Comparison of ENCODE assay signal across 9 mouse cellular contexts in genomic region chr2:25500071-25500575, GRCm38 (mm10). TPM values are rescaled to one million over a fixed set of nuclear protein-coding genes. Genes with fewer than 3 reads are reported as not detected.
A peak's percentile ranks its signal among the peaks of the same experiment; 100 is the strongest.
DNase-seq lines count a peak whose midpoint lies in the region; ATAC-seq and TF ChIP-seq lines count a peak whose summit lies in the region.
"Had no signal": no experiment of that assay in that cellular context is flagged by ENCODE, and none has a peak within 500 bp of the region (broad histone marks: within the 10 kb centered on the region; RNA-seq: fewer than 3 reads in every experiment).

No protein-coding gene starts in this region.

- ATAC-seq in cerebellum, adult (ENCODE audit: insufficient number of reproducible peaks, low FRiP score, low TSS enrichment): no peak
- peak; percentile 43 for ATAC-seq in forebrain, embryonic 15.5 days (replicated peaks)
- ATAC-seq in limb, embryonic 14.5 days (ENCODE audit: low FRiP score, low read depth): peak; percentile 0; the same call in 1 of the 2 replicates
- 0 out of 2 replicates have a peak, but pooled peaks have one; percentile 16 for ATAC-seq in stomach, embryonic 15.5 days (ENCODE audit: insufficient read depth, low FRiP score, low read depth)

- peak overlapping the region in 2 of 3 experiments; percentile 57 to 70 for H3K4me3 ChIP-seq in CH12.LX (replicated peaks in 1 of 3; ENCODE audit: low read depth in 2 of 3, low read length in 2 of 3, poor library complexity in 1 of 3)
- peak overlapping the region; percentile 82 for H3K4me3 ChIP-seq in forebrain, embryonic 15.5 days
- H3K4me3 ChIP-seq in limb, embryonic 14.5 days (replicated peaks; ENCODE audit: low read length): peak overlapping the region; percentile 93
- peak overlapping the region; percentile 75 for H3K4me3 ChIP-seq in stomach, embryonic 15.5 days (replicated peaks)

- 70% methylated on average over 6 of the region's 6 CpGs for WGBS in forebrain, embryonic 15.5 days
- 66% methylated on average over 6 of the region's 6 CpGs for WGBS in limb, embryonic 14.5 days
- 65% methylated on average over 6 of the region's 6 CpGs for WGBS in stomach, embryonic 15.5 days

- 0 out of 2 replicates have a peak overlapping the region, but pooled peaks have one; percentile 25 for H3K9ac ChIP-seq in CH12.LX (ENCODE audit: insufficient read depth, low read depth)
- peak overlapping the region; percentile 37 for H3K9ac ChIP-seq in forebrain, embryonic 15.5 days (replicated peaks)
- peak overlapping the region; percentile 96 for H3K9ac ChIP-seq in limb, embryonic 14.5 days (ENCODE audit: low read depth, low read length, severe bottlenecking)
- peak overlapping the region; percentile 22; the same call in 1 of the 2 replicates for H3K9ac ChIP-seq in stomach, embryonic 15.5 days

- in situ Hi-C loops in CH12.LX (cut with MboI; ENCODE audit: low pct_ligation_motif_present, low pct_unique_long_range_greater_than_20kb, low sequenced_read_pairs): no loop called here

- no peak for TF ChIP-seq EP300 in CH12.LX (IDR thresholded peaks at IDR 0.05; ENCODE audit: low read length)

- peaks cover 8% of the 10 kb centered on the region; the same call in 1 of the 2 replicates for H3K79me2 ChIP-seq in CH12.LX (replicated peaks; ENCODE audit: control insufficient read depth, extremely low read depth, insufficient read depth, poor library complexity, severe bottlenecking)

- peak; percentile 29 to 38 for DNase-seq in cerebellum, postnatal 25 days
- DNase-seq in CH12.LX (ENCODE audit: extremely low read depth): no peak
- DNase-seq in limb, embryonic 14.5 days (ENCODE audit: low spot score): no peak
- DNase-seq in urinary bladder, adult 2 months (ENCODE audit: low spot score): no peak
- DNase-seq in frontal cortex, postnatal 25 days (ENCODE audit: low spot score in 2 of 2): no peak

- H3K36me3 ChIP-seq in CH12.LX (replicated peaks in 1 of 2; ENCODE audit: control insufficient read depth in 1 of 2, insufficient read depth in 1 of 2, low read length in 1 of 2): peaks cover 29 to 33% of the 10 kb centered on the region in 2 experiments
- H3K36me3 ChIP-seq in forebrain, embryonic 15.5 days: peaks cover 22% of the 10 kb centered on the region
- H3K36me3 ChIP-seq in limb, embryonic 14.5 days (ENCODE audit: control insufficient read depth, insufficient read depth, low read length): peaks cover 26% of the 10 kb centered on the region
- H3K36me3 ChIP-seq in stomach, embryonic 15.5 days: peaks cover 18% of the 10 kb centered on the region

- 0 out of 2 replicates have a peak overlapping the region, but pooled peaks have one; percentile 3 for H3K27ac ChIP-seq in CH12.LX (ENCODE audit: insufficient read depth, low read depth)
- H3K27ac ChIP-seq in forebrain, embryonic 15.5 days (replicated peaks): 0 out of 2 replicates have a peak overlapping the region, but pooled peaks have one; percentile 55
- 0 out of 2 replicates have a peak overlapping the region, but pooled peaks have one; percentile 38 for H3K27ac ChIP-seq in limb, embryonic 14.5 days (replicated peaks; ENCODE audit: low read depth, low read length)
- peak overlapping the region; percentile 64 for H3K27ac ChIP-seq in stomach, embryonic 15.5 days

- H3K27me3 ChIP-seq in CH12.LX (replicated peaks): no peaks in the 10 kb centered on the region
- H3K27me3 ChIP-seq in forebrain, embryonic 15.5 days: no peaks in the 10 kb centered on the region
- H3K27me3 ChIP-seq in limb, embryonic 14.5 days (ENCODE audit: control insufficient read depth, insufficient read depth, low read length): no peaks in the 10 kb centered on the region
- no peaks in the 10 kb centered on the region for H3K27me3 ChIP-seq in stomach, embryonic 15.5 days (replicated peaks)

- no peaks in the 10 kb centered on the region for H3K9me3 ChIP-seq in CH12.LX (replicated peaks; ENCODE audit: low read length)
- H3K9me3 ChIP-seq in forebrain, embryonic 15.5 days: no peaks in the 10 kb centered on the region
- H3K9me3 ChIP-seq in limb, embryonic 14.5 days (ENCODE audit: control insufficient read depth, low read length): no peaks in the 10 kb centered on the region
- no peaks in the 10 kb centered on the region for H3K9me3 ChIP-seq in stomach, embryonic 15.5 days

- no peak for TF ChIP-seq CTCF in CH12.LX (conservative IDR thresholded peaks at IDR 0.05 in 1 of 2, IDR thresholded peaks at IDR 0.05 in 1 of 2; ENCODE audit: low read depth in 2 of 2, low read length in 2 of 2)

- peak overlapping the region; percentile 40; the same call in 1 of the 2 replicates for H3K4me2 ChIP-seq in CH12.LX (ENCODE audit: insufficient read depth, low read depth, poor library complexity, severe bottlenecking)
- H3K4me2 ChIP-seq in forebrain, embryonic 15.5 days (replicated peaks): peak overlapping the region; percentile 49
- peak overlapping the region; percentile 61 for H3K4me2 ChIP-seq in limb, embryonic 14.5 days (replicated peaks; ENCODE audit: low read depth, low read length, severe bottlenecking)
- H3K4me2 ChIP-seq in stomach, embryonic 15.5 days: peak overlapping the region; percentile 58

- dilution Hi-C loops in CH12.LX (cut with MboI; ENCODE audit: extremely low pct_ligation_motif_present, extremely low pct_unique_long_range_greater_than_20kb, low sequenced_read_pairs): no loop called here

- no peak for TF ChIP-seq POLR2A in CH12.LX (IDR thresholded peaks at IDR 0.05; ENCODE audit: low read depth, low read length)
- TF ChIP-seq POLR2A in limb, embryonic 14.5 days (IDR thresholded peaks at IDR 0.05; ENCODE audit: borderline replicate concordance, extremely low read depth, insufficient read depth, insufficient read length): no peak

- H3K4me1 ChIP-seq in CH12.LX (ENCODE audit: control insufficient read depth in 1 of 2, insufficient read depth in 2 of 2): peaks cover 15 to 40% of the 10 kb centered on the region in 2 experiments
- peaks cover 19% of the 10 kb centered on the region for H3K4me1 ChIP-seq in forebrain, embryonic 15.5 days
- H3K4me1 ChIP-seq in limb, embryonic 14.5 days (ENCODE audit: control insufficient read depth, insufficient read depth, low read length): peaks cover 8% of the 10 kb centered on the region
- H3K4me1 ChIP-seq in stomach, embryonic 15.5 days: peaks cover 22% of the 10 kb centered on the region

- TF ChIP-seq RAD21 in CH12.LX (IDR thresholded peaks at IDR 0.05; ENCODE audit: low read depth, low read length): no peak

TF ChIP-seq in CH12.LX, 34 proteins besides CTCF, POLR2A, EP300 and RAD21:
- no peak for TF ChIP-seq ZNF384 (IDR thresholded peaks at IDR 0.05; ENCODE audit: low read depth, low read length)
- no peak for TF ChIP-seq ZKSCAN1 (IDR thresholded peaks at IDR 0.05; ENCODE audit: borderline replicate concordance, low read depth, low read length)

RNA-seq across cellular contexts. Expression of gene Fbxw5, which starts 0.4 kb away (rescaled TPM):
- total RNA-seq in CH12.LX (2012; rRNA removed): 36.8 and 37.4 TPM in 2 replicates
- 31.9 and 34.3 TPM in 2 replicates for total RNA-seq in CH12.LX (2014; rRNA removed)
- 37.0 and 40.4 TPM in 2 replicates for polyA plus RNA-seq in CH12.LX (2012; ENCODE audit: insufficient read length, low read depth)
- 128 and 130 TPM in 2 replicates for polyA plus RNA-seq in forebrain, embryonic 15.5 days (2015; fragmentation: Nextera tagmentation; extraction: Ambion mirVana)
- polyA plus RNA-seq in limb, embryonic 14.5 days (2012; rRNA removed): 46.2 and 49.2 TPM in 2 replicates
- polyA plus RNA-seq in limb, embryonic 14.5 days (2014; fragmentation: Nextera tagmentation; extraction: Ambion mirVana): 70.0 and 76.9 TPM in 2 replicates
- polyA plus RNA-seq in stomach, embryonic 15.5 days (2015; fragmentation: Nextera tagmentation; extraction: Ambion mirVana): 64.4 and 71.4 TPM in 2 replicates
- polyA plus RNA-seq in urinary bladder, adult 2 months (2012; rRNA removed): 15.1 and 36.1 TPM in 2 replicates

RNA-seq across cellular contexts. Expression of gene C8g, which starts 1.4 kb away (rescaled TPM):
- total RNA-seq in CH12.LX (2012; rRNA removed): 1.2 and 2.7 TPM in 2 replicates
- total RNA-seq in CH12.LX (2014; rRNA removed): 1.2 TPM in 2 replicates
- polyA plus RNA-seq in CH12.LX (2012; ENCODE audit: insufficient read length, low read depth): 1.7 and 2.0 TPM in 2 replicates
- 3.4 and 4.7 TPM in 2 replicates for polyA plus RNA-seq in forebrain, embryonic 15.5 days (2015; fragmentation: Nextera tagmentation; extraction: Ambion mirVana)
- polyA plus RNA-seq in limb, embryonic 14.5 days (2012; rRNA removed): 4.2 and 5.5 TPM in 2 replicates
- polyA plus RNA-seq in limb, embryonic 14.5 days (2014; fragmentation: Nextera tagmentation; extraction: Ambion mirVana): 4.4 and 4.6 TPM in 2 replicates
- polyA plus RNA-seq in stomach, embryonic 15.5 days (2015; fragmentation: Nextera tagmentation; extraction: Ambion mirVana): 8.3 and 8.6 TPM in 2 replicates
- 2.3 and 2.4 TPM in 2 replicates for polyA plus RNA-seq in urinary bladder, adult 2 months (2012; rRNA removed)

RNA-seq across cellular contexts. Expression of gene Lcn12, which starts 6.4 kb away (rescaled TPM):
- total RNA-seq in CH12.LX (2012; rRNA removed): not detected in 2 replicates
- total RNA-seq in CH12.LX (2014; rRNA removed): not detected in 2 replicates
- not detected in 2 replicates for polyA plus RNA-seq in CH12.LX (2012; ENCODE audit: insufficient read length, low read depth)
- polyA plus RNA-seq in forebrain, embryonic 15.5 days (2015; fragmentation: Nextera tagmentation; extraction: Ambion mirVana): not detected in 2 replicates
- not detected in 2 replicates for polyA plus RNA-seq in limb, embryonic 14.5 days (2012; rRNA removed)
- not detected in 2 replicates for polyA plus RNA-seq in limb, embryonic 14.5 days (2014; fragmentation: Nextera tagmentation; extraction: Ambion mirVana)
- polyA plus RNA-seq in stomach, embryonic 15.5 days (2015; fragmentation: Nextera tagmentation; extraction: Ambion mirVana): not detected in 2 replicates
- not detected in 2 replicates for polyA plus RNA-seq in urinary bladder, adult 2 months (2012; rRNA removed)
- total RNA-seq: heart, postnatal 36 days had no signal

RNA-seq across cellular contexts. Expression of gene Ptgds, which starts 30.3 kb away (rescaled TPM):
- total RNA-seq in CH12.LX (2012; rRNA removed) (0.29 TPM in 1 of 2 replicates, not detected in the other), CH12.LX (2014; rRNA removed) (0.46 TPM in 1 of 2 replicates, not detected in the other)
- polyA plus RNA-seq in CH12.LX (2012; ENCODE audit: insufficient read length, low read depth): 0.37 and 0.40 TPM in 2 replicates
- polyA plus RNA-seq in forebrain, embryonic 15.5 days (2015; fragmentation: Nextera tagmentation; extraction: Ambion mirVana): 112 and 123 TPM in 2 replicates
- polyA plus RNA-seq in limb, embryonic 14.5 days (2012; rRNA removed): 0.87 and 2.4 TPM in 2 replicates
- 4.0 and 4.1 TPM in 2 replicates for polyA plus RNA-seq in limb, embryonic 14.5 days (2014; fragmentation: Nextera tagmentation; extraction: Ambion mirVana)
- 6.8 and 7.5 TPM in 2 replicates for polyA plus RNA-seq in stomach, embryonic 15.5 days (2015; fragmentation: Nextera tagmentation; extraction: Ambion mirVana)
- 0.38 and 0.74 TPM in 2 replicates for polyA plus RNA-seq in urinary bladder, adult 2 months (2012; rRNA removed)

RNA-seq across cellular contexts. Expression of gene Paxx, which starts 39.2 kb away (rescaled TPM):
- total RNA-seq in CH12.LX (2012; rRNA removed) (13.6 and 15.1 TPM in 2 replicates), CH12.LX (2014; rRNA removed) (13.5 and 16.2 TPM in 2 replicates)
- 9.5 and 13.9 TPM in 2 replicates for polyA plus RNA-seq in CH12.LX (2012; ENCODE audit: insufficient read length, low read depth)
- 100 and 101 TPM in 2 replicates for polyA plus RNA-seq in forebrain, embryonic 15.5 days (2015; fragmentation: Nextera tagmentation; extraction: Ambion mirVana)
- 65.6 and 71.0 TPM in 2 replicates for polyA plus RNA-seq in limb, embryonic 14.5 days (2012; rRNA removed)
- 34.0 and 44.9 TPM in 2 replicates for polyA plus RNA-seq in limb, embryonic 14.5 days (2014; fragmentation: Nextera tagmentation; extraction: Ambion mirVana)
- 35.3 and 37.4 TPM in 2 replicates for polyA plus RNA-seq in stomach, embryonic 15.5 days (2015; fragmentation: Nextera tagmentation; extraction: Ambion mirVana)
- 50.8 and 61.1 TPM in 2 replicates for polyA plus RNA-seq in urinary bladder, adult 2 months (2012; rRNA removed)

Comparison
In these comparisons a context has a peak if more than half of its experiments do, and no peak if none do; other contexts are left out.
1. DNase-seq: peak in cerebellum, postnatal 25 days (2 of 2); none in CH12.LX (single experiment), limb, embryonic 14.5 days (single experiment), urinary bladder, adult 2 months (single experiment) and frontal cortex, postnatal 25 days (0 of 2).
2. H3K27ac ChIP-seq: peak in every context shown above with its lines; median percentile 64 in stomach, embryonic 15.5 days; 55 in forebrain, embryonic 15.5 days; 38 in limb, embryonic 14.5 days; 3 in CH12.LX.
3. H3K9ac ChIP-seq: peak in every context shown above with its lines; median percentile 96 in limb, embryonic 14.5 days; 37 in forebrain, embryonic 15.5 days; 25 in CH12.LX; 22 in stomach, embryonic 15.5 days.
4. Peak in every context shown above with its lines, with median percentiles within 50 percentile points of each other: H3K4me2 ChIP-seq and H3K4me3 ChIP-seq.